Mouse (Mus musculus): Measurements from ENCODE around the gene Psd4. TPM values are rescaled to one million over a fixed set of nuclear protein-coding genes. Genes with fewer than 3 reads are reported as not detected.

The Psd4 gene
- polyA plus RNA-seq, 1 experiment from 2014 or later: 5.9 TPM

GRCm38 (mm10) chr2:24405345-24406012, 38.1 kb downstream of the Psd4 start:
- Histone ChIP-seq H3K9me3 (replicated peaks; ENCODE audit: control insufficient read depth, low read length) (no peaks in the 10 kb centered on the region), H3K27me3 (ENCODE audit: control insufficient read depth, insufficient read depth, low read length) (peaks cover 5% of the 10 kb centered on the region; the same call in 1 of the 2 replicates), H3K36me3 (ENCODE audit: control insufficient read depth, insufficient read depth) (no peaks in the 10 kb centered on the region), H3K4me2 (ENCODE audit: low read depth, low read length) (peak overlapping the region; percentile 63), H3K27ac (ENCODE audit: low read length) (no peak overlapping the region), H3K9ac (ENCODE audit: low read length) (peak overlapping the region; percentile 70), H3K4me3 (ENCODE audit: low read length) (peak overlapping the region; percentile 36), H3K4me1 (ENCODE audit: control insufficient read depth, insufficient read depth, low read length) (peaks cover 4% of the 10 kb centered on the region; the same call in 1 of the 2 replicates)
- WGBS: 21% methylated on average over 23 of the region's 23 CpGs
- ATAC-seq (replicated peaks; ENCODE audit: extremely low read depth, insufficient read depth, low FRiP score): peak; percentile 66

GRCm38 (mm10) chr2:24407701-24408485, 40.5 kb downstream of the Psd4 start:
- Histone ChIP-seq H3K27me3 (ENCODE audit: control insufficient read depth, insufficient read depth, low read length) (peaks cover 5% of the 10 kb centered on the region; the same call in 1 of the 2 replicates), H3K27ac (ENCODE audit: low read length) (no peak overlapping the region), H3K9ac (ENCODE audit: low read length) (no peak overlapping the region), H3K9me3 (replicated peaks; ENCODE audit: control insufficient read depth, low read length) (no peaks in the 10 kb centered on the region), H3K36me3 (ENCODE audit: control insufficient read depth, insufficient read depth) (no peaks in the 10 kb centered on the region), H3K4me1 (ENCODE audit: control insufficient read depth, insufficient read depth, low read length) (no peaks in the 10 kb centered on the region), H3K4me3 (ENCODE audit: low read length) (no peak overlapping the region), H3K4me2 (ENCODE audit: low read depth, low read length) (no peak overlapping the region)
- ATAC-seq (replicated peaks; ENCODE audit: extremely low read depth, insufficient read depth, low FRiP score): no peak
- 47% methylated on average over 4 of the region's 4 CpGs for WGBS

DNA sequence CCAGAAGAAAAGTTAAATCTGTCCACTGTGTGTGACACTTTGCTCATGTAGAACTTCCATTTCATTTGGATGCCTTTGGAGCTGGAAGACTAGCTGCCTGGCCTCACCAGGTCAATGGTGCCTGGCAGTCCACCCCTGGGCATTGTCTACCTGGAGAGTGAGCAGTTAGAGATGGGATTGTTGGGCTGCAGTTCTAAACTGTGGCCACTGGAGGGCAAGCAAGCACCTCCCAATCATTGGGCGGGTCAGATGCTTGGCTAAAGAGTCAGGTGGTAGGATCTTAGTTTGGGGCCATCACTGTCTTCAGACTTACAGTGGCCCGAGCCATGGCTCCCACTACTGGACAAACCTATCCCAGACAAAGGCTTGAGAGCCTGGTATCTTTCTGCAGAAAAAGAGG, 41.8 kb downstream of the Psd4 start:
- H3K4me2 ChIP-seq (ENCODE audit: low read depth, low read length): no peak overlapping the region
- no peaks in the 10 kb centered on the region for H3K4me1 ChIP-seq (ENCODE audit: control insufficient read depth, insufficient read depth, low read length)
- no peaks in the 10 kb centered on the region for H3K36me3 ChIP-seq (ENCODE audit: control insufficient read depth, insufficient read depth)
- ATAC-seq (replicated peaks; ENCODE audit: extremely low read depth, insufficient read depth, low FRiP score): 0 out of 2 replicates have a peak, but pooled peaks have one; percentile 10
- WGBS: 9% methylated on average over 2 of the region's 2 CpGs
- H3K9me3 ChIP-seq (replicated peaks; ENCODE audit: control insufficient read depth, low read length): no peaks in the 10 kb centered on the region
- H3K9ac ChIP-seq (ENCODE audit: low read length): no peak overlapping the region
- H3K4me3 ChIP-seq (ENCODE audit: low read length): no peak overlapping the region
- peaks cover 5% of the 10 kb centered on the region; the same call in 1 of the 2 replicates for H3K27me3 ChIP-seq (ENCODE audit: control insufficient read depth, insufficient read depth, low read length)
- no peak overlapping the region for H3K27ac ChIP-seq (ENCODE audit: low read length)

DNA sequence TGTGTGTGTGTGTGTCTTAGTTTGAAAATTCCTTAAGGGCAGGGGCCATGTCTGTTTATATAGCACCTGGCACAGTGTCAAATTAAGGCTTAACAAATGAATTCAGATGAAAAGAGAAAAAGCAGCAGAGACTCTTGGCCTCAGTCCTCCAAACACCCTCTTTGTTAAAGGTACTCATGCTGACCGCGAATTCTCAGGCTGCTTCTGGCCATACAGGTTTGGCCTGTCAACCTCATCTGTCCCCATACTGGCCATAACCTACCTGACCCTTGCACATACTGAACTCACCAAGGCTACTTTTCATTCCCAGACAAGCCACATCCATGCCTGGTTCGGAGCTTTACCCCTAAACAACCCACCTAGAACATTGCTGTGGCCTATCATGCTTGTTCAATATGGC, 45.8 kb downstream of the Psd4 start:
- no peak overlapping the region for H3K4me2 ChIP-seq (ENCODE audit: low read depth, low read length)
- no peak overlapping the region for H3K4me3 ChIP-seq (ENCODE audit: low read length)
- H3K4me1 ChIP-seq (ENCODE audit: control insufficient read depth, insufficient read depth, low read length): peaks cover 4% of the 10 kb centered on the region; the same call in 1 of the 2 replicates
- H3K9me3 ChIP-seq (replicated peaks; ENCODE audit: control insufficient read depth, low read length): no peaks in the 10 kb centered on the region
- H3K27ac ChIP-seq (ENCODE audit: low read length): no peak overlapping the region
- WGBS: 82% methylated on average over 3 of the region's 3 CpGs
- H3K9ac ChIP-seq (ENCODE audit: low read length): no peak overlapping the region
- no peaks in the 10 kb centered on the region for H3K27me3 ChIP-seq (ENCODE audit: control insufficient read depth, insufficient read depth, low read length)
- no peak for ATAC-seq (replicated peaks; ENCODE audit: extremely low read depth, insufficient read depth, low FRiP score)
- H3K36me3 ChIP-seq (ENCODE audit: control insufficient read depth, insufficient read depth): no peaks in the 10 kb centered on the region

DNA sequence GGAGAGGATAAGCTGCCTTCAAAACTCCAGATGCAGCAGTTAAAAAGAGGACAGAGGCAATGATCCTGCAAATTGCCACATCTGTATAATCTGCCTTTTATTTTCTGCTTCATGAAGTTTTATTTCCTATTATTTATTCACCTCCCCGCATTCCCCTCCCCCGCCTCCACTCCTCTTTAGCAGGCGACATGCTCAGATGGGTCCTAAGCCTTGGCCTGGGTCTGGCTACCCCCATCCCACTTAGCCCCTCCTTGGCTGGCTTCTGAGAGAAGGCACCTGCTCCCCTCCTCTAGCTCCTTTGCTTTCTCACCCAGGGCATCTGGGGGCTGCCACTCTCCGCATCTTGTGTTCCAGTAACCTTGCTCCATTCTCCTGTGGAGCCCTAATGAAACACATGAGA, 46.3 kb downstream of the Psd4 start:
- Histone ChIP-seq H3K9me3 (replicated peaks; ENCODE audit: control insufficient read depth, low read length) (no peaks in the 10 kb centered on the region), H3K4me1 (ENCODE audit: control insufficient read depth, insufficient read depth, low read length) (peaks cover 4% of the 10 kb centered on the region; the same call in 1 of the 2 replicates), H3K27me3 (ENCODE audit: control insufficient read depth, insufficient read depth, low read length) (no peaks in the 10 kb centered on the region), H3K4me3 (ENCODE audit: low read length) (no peak overlapping the region), H3K4me2 (ENCODE audit: low read depth, low read length) (no peak overlapping the region), H3K27ac (ENCODE audit: low read length) (no peak overlapping the region), H3K36me3 (ENCODE audit: control insufficient read depth, insufficient read depth) (no peaks in the 10 kb centered on the region), H3K9ac (ENCODE audit: low read length) (no peak overlapping the region)
- ATAC-seq (replicated peaks; ENCODE audit: extremely low read depth, insufficient read depth, low FRiP score): no peak
- WGBS: 77% methylated on average over 4 of the region's 4 CpGs

DNA sequence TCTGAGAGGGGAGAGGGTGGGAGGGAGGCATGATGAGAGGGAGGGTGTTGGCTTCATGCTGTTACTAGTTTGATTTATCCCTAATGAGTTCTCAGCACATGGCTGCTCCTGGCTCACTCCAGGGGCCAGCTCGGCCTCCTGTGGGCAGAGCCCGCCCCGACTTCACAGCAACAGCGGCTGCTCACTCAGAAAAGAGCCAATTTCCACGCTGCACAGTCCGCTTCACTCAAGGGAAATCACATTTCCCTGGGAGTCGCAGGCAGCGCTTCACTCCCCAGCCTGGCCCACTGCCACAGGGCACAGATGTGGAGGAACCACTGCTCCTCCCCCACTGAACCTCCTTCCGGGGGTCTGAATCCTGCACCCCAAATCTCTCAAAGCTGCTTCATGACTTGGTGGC, 49.3 kb downstream of the Psd4 start:
- Histone ChIP-seq H3K27me3 (ENCODE audit: control insufficient read depth, insufficient read depth, low read length) (no peaks in the 10 kb centered on the region), H3K4me3 (ENCODE audit: low read length) (no peak overlapping the region), H3K4me1 (ENCODE audit: control insufficient read depth, insufficient read depth, low read length) (peaks cover 4% of the 10 kb centered on the region; the same call in 1 of the 2 replicates), H3K36me3 (ENCODE audit: control insufficient read depth, insufficient read depth) (no peaks in the 10 kb centered on the region), H3K27ac (ENCODE audit: low read length) (no peak overlapping the region), H3K9ac (ENCODE audit: low read length) (no peak overlapping the region), H3K9me3 (replicated peaks; ENCODE audit: control insufficient read depth, low read length) (no peaks in the 10 kb centered on the region), H3K4me2 (ENCODE audit: low read depth, low read length) (no peak overlapping the region)
- no peak for ATAC-seq (replicated peaks; ENCODE audit: extremely low read depth, insufficient read depth, low FRiP score)
- 9% methylated on average over 9 of the region's 9 CpGs for WGBS

GRCm38 (mm10) chr2:24417106-24417505, 49.7 kb downstream of the Psd4 start:
- H3K27ac ChIP-seq (ENCODE audit: low read length): no peak overlapping the region
- H3K4me1 ChIP-seq (ENCODE audit: control insufficient read depth, insufficient read depth, low read length): peaks cover 4% of the 10 kb centered on the region; the same call in 1 of the 2 replicates
- H3K36me3 ChIP-seq (ENCODE audit: control insufficient read depth, insufficient read depth): no peaks in the 10 kb centered on the region
- H3K27me3 ChIP-seq (ENCODE audit: control insufficient read depth, insufficient read depth, low read length): no peaks in the 10 kb centered on the region
- no peak for ATAC-seq (replicated peaks; ENCODE audit: extremely low read depth, insufficient read depth, low FRiP score)
- no peak overlapping the region for H3K4me3 ChIP-seq (ENCODE audit: low read length)
- no peak overlapping the region for H3K4me2 ChIP-seq (ENCODE audit: low read depth, low read length)
- no peaks in the 10 kb centered on the region for H3K9me3 ChIP-seq (replicated peaks; ENCODE audit: control insufficient read depth, low read length)
- 16% methylated on average over 2 of the region's 2 CpGs for WGBS
- no peak overlapping the region for H3K9ac ChIP-seq (ENCODE audit: low read length)

DNA sequence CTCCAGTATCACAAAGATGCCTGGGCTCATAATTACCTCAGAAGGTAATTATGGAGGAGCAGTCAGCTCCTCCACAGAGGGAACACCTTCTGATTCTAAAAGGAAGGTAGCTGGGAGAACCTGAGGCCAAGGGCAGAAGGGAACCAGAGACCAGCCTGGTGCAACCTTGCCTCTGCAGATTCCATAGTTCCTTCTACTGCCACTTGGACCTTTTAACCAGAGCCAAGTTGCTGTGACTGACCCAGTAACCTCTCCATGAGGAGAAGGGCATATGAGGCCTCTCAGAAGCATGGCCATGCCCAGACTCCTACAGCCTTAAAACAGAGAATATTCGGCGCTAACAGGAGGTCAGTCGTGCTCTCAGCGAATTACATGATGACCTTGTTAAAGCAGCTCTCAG, 50.2 kb downstream of the Psd4 start:
- no peaks in the 10 kb centered on the region for H3K27me3 ChIP-seq (ENCODE audit: control insufficient read depth, insufficient read depth, low read length)
- peaks cover 4% of the 10 kb centered on the region; the same call in 1 of the 2 replicates for H3K4me1 ChIP-seq (ENCODE audit: control insufficient read depth, insufficient read depth, low read length)
- no peaks in the 10 kb centered on the region for H3K9me3 ChIP-seq (replicated peaks; ENCODE audit: control insufficient read depth, low read length)
- H3K9ac ChIP-seq (ENCODE audit: low read length): no peak overlapping the region
- H3K4me2 ChIP-seq (ENCODE audit: low read depth, low read length): no peak overlapping the region
- H3K36me3 ChIP-seq (ENCODE audit: control insufficient read depth, insufficient read depth): no peaks in the 10 kb centered on the region
- no peak overlapping the region for H3K27ac ChIP-seq (ENCODE audit: low read length)
- H3K4me3 ChIP-seq (ENCODE audit: low read length): no peak overlapping the region
- 84% methylated on average over 4 of the region's 4 CpGs for WGBS
- ATAC-seq (replicated peaks; ENCODE audit: extremely low read depth, insufficient read depth, low FRiP score): no peak
